Mouse (Mus musculus): ENCODE data around the gene Aktip. TPM values are rescaled to one million over a fixed set of nuclear protein-coding genes. Genes with fewer than 3 reads are reported as not detected.

The Aktip gene
- total and polyA plus RNA-seq, 3 experiments: 9.3 to 13.4 (median 13.3) TPM

DNA sequence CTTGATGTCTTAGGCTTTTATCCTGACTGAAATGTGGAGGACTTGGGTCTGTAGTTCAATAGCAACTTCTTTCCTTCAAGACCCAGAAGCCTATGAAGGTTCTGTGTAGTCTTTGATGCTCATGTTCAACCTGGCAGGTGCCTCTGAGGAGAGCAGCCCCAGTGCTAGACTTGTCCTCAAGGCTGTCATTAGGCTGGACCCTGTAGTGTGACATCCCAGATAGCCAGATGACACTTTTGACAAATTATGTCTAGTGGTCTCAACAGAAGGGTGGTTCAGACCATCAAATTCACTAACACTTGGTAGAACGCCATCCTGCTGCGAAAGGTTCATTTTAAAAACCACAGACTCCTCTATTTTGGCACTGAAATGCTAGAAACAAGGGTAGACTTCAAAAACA, 13.2 kb upstream of the Aktip start:
- in situ Hi-C loops (cut with MboI; ENCODE audit: low pct_ligation_motif_present, low pct_unique_long_range_greater_than_20kb, low sequenced_read_pairs): no loop called here
- H3K27ac ChIP-seq (ENCODE audit: insufficient read depth, low read depth): no peak overlapping the region
- no peak for TF ChIP-seq EP300 (IDR thresholded peaks at IDR 0.05; ENCODE audit: low read length)
- no peak for TF ChIP-seq MAX (IDR thresholded peaks at IDR 0.05; ENCODE audit: low read length)
- no peak for TF ChIP-seq E2F4 (IDR thresholded peaks at IDR 0.05; ENCODE audit: insufficient replicate concordance, low read depth, low read length)
- TF ChIP-seq UBTF (IDR thresholded peaks at IDR 0.05; ENCODE audit: low read depth, low read length): no peak
- TF ChIP-seq IRF4 (IDR thresholded peaks at IDR 0.05; ENCODE audit: low read depth, low read length): no peak
- TF ChIP-seq RAD21 (IDR thresholded peaks at IDR 0.05; ENCODE audit: low read depth, low read length): no peak
- no peak for TF ChIP-seq TCF12 (IDR thresholded peaks at IDR 0.05; ENCODE audit: low read depth, low read length)
- no peak for TF ChIP-seq NRF1 (IDR thresholded peaks at IDR 0.05; ENCODE audit: low read depth, low read length)
- no peak for TF ChIP-seq JUN (IDR thresholded peaks at IDR 0.05; ENCODE audit: insufficient read depth, low read depth, low read length)
- TF ChIP-seq POLR2A (IDR thresholded peaks at IDR 0.05; ENCODE audit: low read depth, low read length): no peak
- no peak for TF ChIP-seq CHD1 (IDR thresholded peaks at IDR 0.05; ENCODE audit: low read depth, low read length)
- no peak for TF ChIP-seq ZKSCAN1 (IDR thresholded peaks at IDR 0.05; ENCODE audit: borderline replicate concordance, low read depth, low read length)
- TF ChIP-seq RCOR1 (conservative IDR thresholded peaks at IDR 0.05; ENCODE audit: low read depth, low read length): no peak
- no peak for TF ChIP-seq TBP (conservative IDR thresholded peaks at IDR 0.05; ENCODE audit: low read depth, low read length)
- no peak for TF ChIP-seq PAX5 (IDR thresholded peaks at IDR 0.05; ENCODE audit: low read length)
- no peaks in the 10 kb centered on the region for H3K9me3 ChIP-seq (replicated peaks; ENCODE audit: low read length)
- dilution Hi-C loops (cut with MboI; ENCODE audit: extremely low pct_ligation_motif_present, extremely low pct_unique_long_range_greater_than_20kb, low sequenced_read_pairs): no loop called here
- H3K4me2 ChIP-seq (ENCODE audit: insufficient read depth, low read depth, poor library complexity, severe bottlenecking): no peak overlapping the region
- no peaks in the 10 kb centered on the region for H3K36me3 ChIP-seq (replicated peaks in 1 of 2; ENCODE audit: control insufficient read depth in 1 of 2, insufficient read depth in 1 of 2, low read length in 1 of 2)
- H3K9ac ChIP-seq (ENCODE audit: insufficient read depth, low read depth): no peak overlapping the region
- no peaks in the 10 kb centered on the region for H3K79me2 ChIP-seq (replicated peaks; ENCODE audit: control insufficient read depth, extremely low read depth, insufficient read depth, poor library complexity, severe bottlenecking)
- H3K27me3 ChIP-seq (replicated peaks): no peaks in the 10 kb centered on the region
- DNase-seq (ENCODE audit: extremely low read depth): no peak
- H3K4me1 ChIP-seq (ENCODE audit: control insufficient read depth in 1 of 2, insufficient read depth in 2 of 2): peaks cover 0 to 4% of the 10 kb centered on the region in 2 experiments; a peak in 1 of 4 replicates
- H3K4me3 ChIP-seq (replicated peaks in 1 of 3; ENCODE audit: low read depth in 2 of 3, low read length in 2 of 3, poor library complexity in 1 of 3): no peak overlapping the region

DNA sequence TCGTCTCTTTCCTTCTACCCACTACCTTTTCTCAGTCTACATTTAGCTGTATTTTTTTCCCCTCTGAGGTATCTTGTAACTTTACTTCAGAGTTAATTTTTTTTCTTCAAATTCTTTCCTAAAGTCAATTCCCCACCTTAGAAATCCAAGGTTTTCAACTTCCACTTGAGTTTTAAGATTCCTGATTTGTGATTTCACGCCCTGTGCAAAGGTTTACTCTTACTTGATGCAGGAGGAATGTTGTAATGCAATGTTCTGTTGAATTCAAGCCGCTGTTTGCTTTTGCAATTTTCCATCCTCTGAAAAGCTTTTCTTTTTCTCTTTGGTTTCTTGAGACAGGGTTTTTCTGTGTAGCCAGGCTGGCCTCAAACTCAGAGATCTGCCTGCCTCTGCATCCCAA, 9.9 kb upstream of the Aktip start:
- Histone ChIP-seq H3K9ac (ENCODE audit: insufficient read depth, low read depth) (no peak overlapping the region), H3K79me2 (replicated peaks; ENCODE audit: control insufficient read depth, extremely low read depth, insufficient read depth, poor library complexity, severe bottlenecking) (no peaks in the 10 kb centered on the region), H3K36me3 (replicated peaks in 1 of 2; ENCODE audit: control insufficient read depth in 1 of 2, insufficient read depth in 1 of 2, low read length in 1 of 2) (no peaks in the 10 kb centered on the region), H3K4me3 (replicated peaks in 1 of 3; ENCODE audit: low read depth in 2 of 3, low read length in 2 of 3, poor library complexity in 1 of 3) (no peak overlapping the region), H3K9me3 (replicated peaks; ENCODE audit: low read length) (no peaks in the 10 kb centered on the region), H3K27me3 (replicated peaks) (no peaks in the 10 kb centered on the region), H3K4me1 (ENCODE audit: control insufficient read depth in 1 of 2, insufficient read depth in 2 of 2) (peaks cover 0 to 4% of the 10 kb centered on the region in 2 experiments; a peak in 1 of 4 replicates), H3K27ac (ENCODE audit: insufficient read depth, low read depth) (no peak overlapping the region), H3K4me2 (ENCODE audit: insufficient read depth, low read depth, poor library complexity, severe bottlenecking) (no peak overlapping the region)
- dilution Hi-C loops (cut with MboI; ENCODE audit: extremely low pct_ligation_motif_present, extremely low pct_unique_long_range_greater_than_20kb, low sequenced_read_pairs): no loop called here
- DNase-seq (ENCODE audit: extremely low read depth): no peak
- TF ChIP-seq EP300 (IDR thresholded peaks at IDR 0.05; ENCODE audit: low read length): no peak
- no peak for TF ChIP-seq NRF1 (IDR thresholded peaks at IDR 0.05; ENCODE audit: low read depth, low read length)
- no peak for TF ChIP-seq POLR2A (IDR thresholded peaks at IDR 0.05; ENCODE audit: low read depth, low read length)
- no peak for TF ChIP-seq TBP (conservative IDR thresholded peaks at IDR 0.05; ENCODE audit: low read depth, low read length)
- TF ChIP-seq ZKSCAN1 (IDR thresholded peaks at IDR 0.05; ENCODE audit: borderline replicate concordance, low read depth, low read length): no peak
- in situ Hi-C loops (cut with MboI; ENCODE audit: low pct_ligation_motif_present, low pct_unique_long_range_greater_than_20kb, low sequenced_read_pairs): no loop called here
